In the genomic region with DNA sequence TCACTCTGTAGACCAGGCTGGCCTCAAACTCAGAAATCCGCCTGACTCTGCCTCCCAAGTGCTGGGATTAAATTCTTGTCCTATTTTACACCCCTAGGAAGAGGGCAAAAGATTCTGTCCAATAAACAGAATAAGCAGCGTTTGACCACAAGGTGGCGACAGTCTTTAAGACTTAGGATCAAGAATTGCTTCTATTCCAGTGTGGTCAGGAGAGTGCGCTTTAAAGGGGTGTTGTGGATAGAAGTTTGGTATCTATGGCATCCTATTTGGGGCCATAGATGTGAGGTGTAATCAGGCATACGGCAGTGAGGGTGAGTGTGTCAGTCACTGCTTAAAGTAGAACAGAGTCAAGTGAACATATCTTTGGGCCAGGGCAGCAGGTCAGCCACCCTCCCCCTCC, we compare ENCODE assay signal across 9 mouse cellular contexts. TPM values are rescaled to one million over a fixed set of nuclear protein-coding genes. Genes with fewer than 3 reads are reported as not detected.
DNase-seq lines count a peak whose midpoint lies in the region; ATAC-seq and TF ChIP-seq lines count a peak whose summit lies in the region.
"Had no signal": no experiment of that assay in that cellular context is flagged by ENCODE, and none has a peak within 500 bp of the region (broad histone marks: within the 10 kb centered on the region; RNA-seq: fewer than 3 reads in every experiment).

No protein-coding gene starts in this region.

- TF ChIP-seq POLR2A in spleen, adult 2 months (IDR thresholded peaks at IDR 0.05; ENCODE audit: low read depth, low read length): no peak

- no peaks in the 10 kb centered on the region for H3K9me3 ChIP-seq in kidney, embryonic 15.5 days (replicated peaks)
- H3K9me3 ChIP-seq in forebrain, embryonic 11.5 days (ENCODE audit: control insufficient read depth, low read length): no peaks in the 10 kb centered on the region
- H3K9me3 ChIP-seq in hindbrain, embryonic 12.5 days (replicated peaks): no peaks in the 10 kb centered on the region

- H3K4me1 ChIP-seq in kidney, embryonic 15.5 days: no peaks in the 10 kb centered on the region
- no peaks in the 10 kb centered on the region for H3K4me1 ChIP-seq in forebrain, embryonic 11.5 days (replicated peaks; ENCODE audit: control insufficient read depth, insufficient read depth, low read length)
- H3K4me1 ChIP-seq in hindbrain, embryonic 12.5 days: no peaks in the 10 kb centered on the region
- H3K4me1 ChIP-seq in spleen, adult 2 months (ENCODE audit: control insufficient read depth, insufficient read depth, insufficient read length): no peaks in the 10 kb centered on the region

- ATAC-seq in kidney, embryonic 15.5 days (replicated peaks; ENCODE audit: low FRiP score): no peak; the same call in 1 of the 2 replicates
- no peak; the same call in 1 of the 2 replicates for ATAC-seq in forebrain, embryonic 11.5 days (replicated peaks; ENCODE audit: low FRiP score)
- ATAC-seq in hindbrain, embryonic 12.5 days (ENCODE audit: low FRiP score): 0 out of 2 replicates have a peak, but pooled peaks have one; percentile 22
- peak; percentile 79 for ATAC-seq in megakaryocyte progenitor cell, adult 5-6 weeks (replicated peaks; ENCODE audit: poor library complexity)

- H3K4me2 ChIP-seq in kidney, embryonic 15.5 days: no peak overlapping the region
- no peak overlapping the region for H3K4me2 ChIP-seq in forebrain, embryonic 11.5 days (ENCODE audit: low read depth, low read length, severe bottlenecking)
- no peak overlapping the region for H3K4me2 ChIP-seq in hindbrain, embryonic 12.5 days (replicated peaks)

- WGBS in kidney, embryonic 15.5 days: 27% methylated on average over 5 of the region's 5 CpGs
- WGBS in forebrain, embryonic 11.5 days: 30% methylated on average over 5 of the region's 5 CpGs
- WGBS in hindbrain, embryonic 12.5 days: 23% methylated on average over 5 of the region's 5 CpGs
- 20% methylated on average over 5 of the region's 5 CpGs for WGBS in spleen, adult 2 months

- H3K27me3 ChIP-seq in kidney, embryonic 15.5 days: no peaks in the 10 kb centered on the region
- no peaks in the 10 kb centered on the region for H3K27me3 ChIP-seq in forebrain, embryonic 11.5 days (ENCODE audit: control insufficient read depth, insufficient read depth, low read length)
- H3K27me3 ChIP-seq in hindbrain, embryonic 12.5 days: 0 out of 2 replicates have a peak, but pooled peaks cover 2% of the 10 kb centered on the region
- no peaks in the 10 kb centered on the region for H3K27me3 ChIP-seq in spleen, adult 2 months (ENCODE audit: control insufficient read depth, insufficient read depth, low read length)

- peak; percentile 46 for DNase-seq in kidney, adult 11 months
- peak; percentile 40 for DNase-seq in brain, embryonic 18.5 days (ENCODE audit: low read depth, low spot score)
- peak; percentile 78 for DNase-seq in forebrain, embryonic 11.5 days (ENCODE audit: low spot score)
- peak; percentile 78 for DNase-seq in layer of hippocampus, adult 9-10 months (ENCODE audit: low spot score)
- peak; percentile 43 to 55 for DNase-seq in spleen, adult 2 months (ENCODE audit: low read depth in 1 of 2, low spot score in 2 of 2)

- H3K36me3 ChIP-seq in kidney, embryonic 15.5 days: no peaks in the 10 kb centered on the region
- no peaks in the 10 kb centered on the region for H3K36me3 ChIP-seq in forebrain, embryonic 11.5 days (ENCODE audit: control insufficient read depth, insufficient read depth, low read length)
- no peaks in the 10 kb centered on the region for H3K36me3 ChIP-seq in hindbrain, embryonic 12.5 days
- no peaks in the 10 kb centered on the region for H3K36me3 ChIP-seq in spleen, adult 2 months (ENCODE audit: control insufficient read depth, insufficient read depth, low read length)

- H3K9ac ChIP-seq in kidney, embryonic 15.5 days: no peak overlapping the region
- no peak overlapping the region for H3K9ac ChIP-seq in forebrain, embryonic 11.5 days (ENCODE audit: low read length)
- no peak overlapping the region for H3K9ac ChIP-seq in hindbrain, embryonic 12.5 days

- TF ChIP-seq CTCF in spleen, adult 2 months (IDR thresholded peaks at IDR 0.05; ENCODE audit: extremely low read depth, insufficient read depth, insufficient read length, insufficient replicate concordance): peak; percentile 35; the same call in 1 of the 2 replicates

- no peak overlapping the region for H3K4me3 ChIP-seq in kidney, embryonic 15.5 days (replicated peaks)
- no peak overlapping the region for H3K4me3 ChIP-seq in forebrain, embryonic 11.5 days (ENCODE audit: low read depth, low read length)
- no peak overlapping the region for H3K4me3 ChIP-seq in hindbrain, embryonic 12.5 days
- no peak overlapping the region for H3K4me3 ChIP-seq in spleen, adult 2 months (ENCODE audit: extremely low read depth, insufficient read depth, insufficient read length)
- H3K4me3 ChIP-seq: megakaryocyte, embryonic 14.5 days had no signal

- H3K27ac ChIP-seq in kidney, embryonic 15.5 days: no peak overlapping the region
- H3K27ac ChIP-seq in forebrain, embryonic 11.5 days (ENCODE audit: low read depth, low read length): no peak overlapping the region
- H3K27ac ChIP-seq in hindbrain, embryonic 12.5 days: no peak overlapping the region
- H3K27ac ChIP-seq in spleen, adult 2 months (ENCODE audit: insufficient read depth, low read length): no peak overlapping the region

RNA-seq across cellular contexts. Expression of a gene that starts 9.5 kb away (rescaled TPM):
- not detected in 2 replicates for polyA plus RNA-seq in kidney, embryonic 15.5 days (2015; fragmentation: Nextera tagmentation; extraction: Ambion mirVana)
- polyA plus RNA-seq in forebrain, embryonic 11.5 days (2014; fragmentation: Nextera tagmentation; extraction: Ambion mirVana): not detected in 2 replicates
- not detected in 2 replicates for polyA plus RNA-seq in hindbrain, embryonic 12.5 days (2016; fragmentation: Nextera tagmentation; extraction: Ambion mirVana)
- total RNA-seq in megakaryocyte progenitor cell, adult 5-6 weeks (2015): not detected in 2 replicates
- not detected in 2 replicates for total RNA-seq in megakaryocyte progenitor cell, adult 5-6 weeks (2017)
- not detected in 2 replicates for polyA plus RNA-seq in spleen, adult 2 months (2012; rRNA removed)

RNA-seq across cellular contexts. Expression of a gene that starts 33.6 kb away (rescaled TPM):
- polyA plus RNA-seq in kidney, embryonic 15.5 days (2015; fragmentation: Nextera tagmentation; extraction: Ambion mirVana): 10.1 and 10.7 TPM in 2 replicates
- polyA plus RNA-seq in forebrain, embryonic 11.5 days (2014; fragmentation: Nextera tagmentation; extraction: Ambion mirVana): 13.1 and 14.3 TPM in 2 replicates
- polyA plus RNA-seq in hindbrain, embryonic 12.5 days (2016; fragmentation: Nextera tagmentation; extraction: Ambion mirVana): 20.0 and 21.5 TPM in 2 replicates
- total RNA-seq in megakaryocyte progenitor cell, adult 5-6 weeks (2015): 16.0 and 18.7 TPM in 2 replicates
- 11.9 and 12.8 TPM in 2 replicates for total RNA-seq in megakaryocyte progenitor cell, adult 5-6 weeks (2017)
- 2.2 and 2.6 TPM in 2 replicates for polyA plus RNA-seq in spleen, adult 2 months (2012; rRNA removed)

Comparison
In these comparisons a context has a peak if more than half of its experiments do, and no peak if none do; other contexts are left out.
1. ATAC-seq: peak in hindbrain, embryonic 12.5 days (single experiment) and megakaryocyte progenitor cell, adult 5-6 weeks (single experiment); none in kidney, embryonic 15.5 days (single experiment) and forebrain, embryonic 11.5 days (single experiment).
2. Peak in every context shown above with its lines, with median percentiles within 50 percentile points of each other: DNase-seq.